Mouse (Mus musculus): ENCODE measurements around the gene Olfr1465.

Olfr1465 gene

DNA sequence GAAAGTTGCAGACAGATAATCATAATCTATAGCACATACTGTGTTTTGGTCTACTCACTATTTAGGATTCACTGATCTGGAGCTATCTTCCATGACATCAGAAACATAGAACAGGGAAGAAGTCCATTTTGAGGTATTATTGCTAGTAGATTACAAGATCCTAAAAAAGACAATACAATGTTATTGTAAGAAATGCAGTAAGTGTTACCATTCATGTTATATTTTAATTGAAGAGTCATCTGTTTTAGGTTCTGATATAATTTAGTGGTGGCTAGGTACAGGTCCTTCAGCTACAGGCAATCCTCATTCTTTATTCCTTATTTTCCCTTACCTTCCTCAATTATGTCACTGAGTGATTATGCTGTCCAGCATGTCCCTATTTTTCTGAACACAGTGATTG is at the start of gene Olfr1465:
Gene Olfr1465, minus strand, starts transcription at position 101 of the 400 bp plus-strand sequence.
- DNase-seq (ENCODE audit: extremely low spot score): no peak

DNA sequence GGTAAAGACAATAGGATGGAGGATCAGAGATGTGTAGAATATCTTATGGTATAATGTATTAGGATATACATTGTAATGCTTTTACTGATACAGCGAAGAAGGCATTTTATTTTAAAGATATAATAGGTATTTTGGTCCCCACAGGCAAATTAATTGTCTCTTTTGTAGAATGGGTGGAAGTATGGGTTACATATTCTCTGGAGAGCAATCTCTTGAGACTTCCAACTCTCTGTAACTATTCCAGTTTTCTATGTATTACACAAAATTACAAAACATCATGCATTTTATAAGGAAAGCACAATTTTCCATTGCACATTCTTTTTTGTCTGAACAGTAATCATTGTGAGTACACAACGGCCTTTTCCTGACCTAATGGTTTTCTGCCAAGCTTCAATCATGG is 46.6 kb upstream of the Olfr1465 start, which contains the start of gene Olfr1467:
Gene Olfr1467, plus strand, starts transcription at position 301 of the 400 bp plus-strand sequence.
- DNase-seq (ENCODE audit: extremely low spot score): no peak

DNA sequence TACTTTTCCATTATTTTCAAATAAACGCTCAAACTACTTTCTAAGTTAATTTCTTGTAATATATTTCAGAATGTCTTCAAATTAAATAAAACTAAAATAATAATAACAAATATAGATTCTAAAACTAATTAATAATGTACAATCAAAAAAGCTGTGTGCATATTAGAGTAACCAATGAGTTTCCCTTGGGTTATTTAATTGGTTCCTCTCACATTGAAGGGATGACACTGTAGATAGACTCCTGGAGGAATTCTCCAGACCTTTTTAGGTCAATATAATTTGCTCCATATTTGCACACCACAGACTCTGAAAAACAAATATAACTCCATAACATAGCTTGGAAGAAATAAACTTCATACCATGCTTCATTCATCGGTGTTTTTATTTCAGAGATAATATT is 23.2 kb upstream of the Olfr1465 start, which contains the start of gene Olfr1466:
Gene Olfr1466, plus strand, starts transcription at position 301 of the 400 bp plus-strand sequence.
- no peak for DNase-seq (ENCODE audit: extremely low spot score)
